Mouse (Mus musculus): Measurements from ENCODE around the gene Tmem50a. TPM values are rescaled to one million over a fixed set of nuclear protein-coding genes. Genes with fewer than 3 reads are reported as not detected.

Tmem50a gene
- polyA plus RNA-seq (2011; ENCODE audit: insufficient read length, low read depth, missing spikeins) = 156 and 191 TPM in 2 replicates

GRCm38 (mm10) chr4:134914864-134915209 is at the start of gene Tmem50a:
Gene Tmem50a, minus strand, starts transcription at chr4:134915024.
- no peak for TF ChIP-seq CTCF (IDR thresholded peaks at IDR 0.05; ENCODE audit: borderline replicate concordance, insufficient read depth, low read length)
- TF ChIP-seq POLR2A (IDR thresholded peaks at IDR 0.05; ENCODE audit: low read depth, low read length) = peak; percentile 83
- peak within 1 kb of the TSS; percentile 91 for H3K27ac ChIP-seq (ENCODE audit: insufficient read depth, low read length)
- H3K4me1 ChIP-seq (ENCODE audit: control insufficient read depth, insufficient read depth, low read length) = peaks cover 3% of the 10 kb centered on the region; the same call in 1 of the 2 replicates
- peak within 1 kb of the TSS; percentile 70 for H3K4me3 ChIP-seq (ENCODE audit: insufficient read depth, low read length)

DNA sequence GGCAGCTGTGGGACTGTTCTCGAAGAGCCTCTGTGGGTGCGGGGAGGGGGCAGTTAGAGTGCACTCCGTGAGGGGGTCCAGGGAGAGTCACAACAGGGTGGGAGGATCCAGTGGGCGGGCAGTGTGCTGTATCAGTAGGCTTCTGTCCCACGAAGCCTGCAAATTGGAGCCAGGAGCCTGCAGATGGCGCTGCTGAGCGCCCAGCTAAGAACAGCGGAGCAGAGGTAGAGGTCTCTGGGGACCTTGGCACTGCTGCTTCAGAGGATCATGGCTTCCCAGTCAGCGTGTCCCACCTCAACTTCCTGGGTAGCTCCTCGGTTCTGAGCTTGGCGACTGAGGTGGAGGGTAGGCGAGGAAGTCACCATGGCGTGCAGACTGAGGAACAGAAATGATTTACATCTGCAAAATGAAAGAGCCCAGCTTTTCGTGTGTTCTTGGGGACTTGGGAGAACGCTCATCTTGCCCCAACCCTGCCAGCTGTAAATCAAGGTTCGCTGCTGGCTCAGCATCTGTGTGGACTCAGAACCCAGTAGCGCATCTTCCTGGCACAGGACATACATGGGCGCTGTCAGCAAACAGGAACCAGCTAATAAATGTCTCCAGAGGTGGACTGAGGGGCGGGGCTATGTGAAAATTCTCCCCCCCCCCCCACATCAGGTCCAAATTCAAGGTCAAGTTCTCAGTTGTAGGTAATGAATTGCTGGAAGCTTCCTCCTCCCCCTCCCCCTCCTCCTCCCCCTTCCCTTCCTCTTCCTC is 48.4 kb upstream of the Tmem50a start:
- H3K27ac ChIP-seq (ENCODE audit: insufficient read depth, low read length) = no peak overlapping the region
- H3K4me3 ChIP-seq (ENCODE audit: insufficient read depth, low read length) = no peak overlapping the region
- TF ChIP-seq POLR2A (IDR thresholded peaks at IDR 0.05; ENCODE audit: low read depth, low read length) (no peak), CTCF (IDR thresholded peaks at IDR 0.05; ENCODE audit: borderline replicate concordance, insufficient read depth, low read length) (0 out of 2 replicates have a peak, but pooled peaks have one; percentile 40)
- no peaks in the 10 kb centered on the region for H3K4me1 ChIP-seq (ENCODE audit: control insufficient read depth, insufficient read depth, low read length)

DNA sequence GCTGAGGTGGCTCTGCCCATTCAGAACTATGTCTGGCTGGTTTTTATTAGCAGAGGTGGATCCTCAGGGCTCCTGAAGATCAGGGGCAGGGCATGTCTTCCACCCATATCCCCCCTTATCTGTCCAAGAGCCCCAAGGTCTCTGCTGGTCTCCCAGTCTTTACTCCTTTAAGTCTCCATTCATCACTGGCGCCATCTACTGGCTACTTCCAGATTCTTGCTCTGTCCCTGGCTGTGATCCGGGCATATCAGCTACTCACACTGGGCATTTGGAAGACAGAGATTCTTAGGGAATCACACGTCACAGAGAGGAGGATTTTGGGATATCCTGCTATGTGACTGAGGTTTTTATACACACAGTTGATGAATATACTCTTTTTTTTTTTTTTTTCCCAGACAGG is 41.5 kb upstream of the Tmem50a start:
- no peak overlapping the region for H3K27ac ChIP-seq (ENCODE audit: insufficient read depth, low read length)
- no peak overlapping the region for H3K4me3 ChIP-seq (ENCODE audit: insufficient read depth, low read length)
- no peaks in the 10 kb centered on the region for H3K4me1 ChIP-seq (ENCODE audit: control insufficient read depth, insufficient read depth, low read length)
- 0 out of 2 replicates have a peak, but pooled peaks have one; percentile 2 for TF ChIP-seq CTCF (IDR thresholded peaks at IDR 0.05; ENCODE audit: borderline replicate concordance, insufficient read depth, low read length)
- TF ChIP-seq POLR2A (IDR thresholded peaks at IDR 0.05; ENCODE audit: low read depth, low read length) = no peak

DNA sequence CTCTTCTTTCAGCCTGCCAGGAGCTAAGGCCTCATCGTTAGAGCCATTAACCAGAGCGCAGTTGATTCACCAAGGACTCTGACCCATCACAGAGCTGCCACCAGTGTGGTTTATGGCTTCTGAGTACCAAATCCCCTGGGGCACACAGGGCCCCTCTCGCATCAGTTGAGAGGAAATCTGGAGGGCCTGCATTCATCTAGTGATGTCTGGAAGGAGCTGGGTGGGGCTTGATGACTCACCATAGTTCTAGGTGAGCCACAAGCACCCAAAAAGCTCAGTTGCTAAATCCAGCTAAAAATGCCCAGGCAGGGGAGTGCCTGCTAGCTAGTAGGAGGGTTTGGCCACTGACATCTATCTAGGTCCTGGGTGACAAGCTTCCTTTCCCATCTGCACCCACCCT is 41.0 kb upstream of the Tmem50a start:
- TF ChIP-seq POLR2A (IDR thresholded peaks at IDR 0.05; ENCODE audit: low read depth, low read length) (no peak), CTCF (IDR thresholded peaks at IDR 0.05; ENCODE audit: borderline replicate concordance, insufficient read depth, low read length) (no peak)

DNA sequence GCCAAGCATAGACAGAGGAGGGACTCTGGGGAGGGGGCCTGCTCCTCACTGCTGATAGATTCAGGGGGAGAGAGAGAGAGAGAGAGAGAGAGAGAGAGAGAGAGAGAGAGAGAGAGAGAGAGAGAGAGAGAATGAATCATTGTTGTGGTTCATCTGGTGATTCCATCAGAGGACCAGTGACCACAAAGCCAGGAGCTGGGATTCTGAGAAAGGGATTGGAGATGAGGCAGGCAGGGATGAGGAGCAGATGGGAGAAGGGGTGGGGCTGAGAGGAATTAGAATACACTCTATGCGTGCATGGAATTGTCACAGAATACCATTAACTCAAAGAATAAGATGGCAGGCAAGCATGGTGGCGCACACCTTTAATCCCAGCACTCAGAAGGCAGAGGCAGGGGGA is 40.4 kb upstream of the Tmem50a start:
- Histone ChIP-seq H3K27ac (ENCODE audit: insufficient read depth, low read length) (no peak overlapping the region), H3K4me1 (ENCODE audit: control insufficient read depth, insufficient read depth, low read length) (no peaks in the 10 kb centered on the region)
- TF ChIP-seq CTCF (IDR thresholded peaks at IDR 0.05; ENCODE audit: borderline replicate concordance, insufficient read depth, low read length) (no peak), POLR2A (IDR thresholded peaks at IDR 0.05; ENCODE audit: low read depth, low read length) (no peak)

More for the DNA sequence above, 41.0 kb upstream of the Tmem50a start:
- Histone ChIP-seq H3K27ac (ENCODE audit: insufficient read depth, low read length) (no peak overlapping the region), H3K4me1 (ENCODE audit: control insufficient read depth, insufficient read depth, low read length) (no peaks in the 10 kb centered on the region), H3K4me3 (ENCODE audit: insufficient read depth, low read length) (no peak overlapping the region)

DNA sequence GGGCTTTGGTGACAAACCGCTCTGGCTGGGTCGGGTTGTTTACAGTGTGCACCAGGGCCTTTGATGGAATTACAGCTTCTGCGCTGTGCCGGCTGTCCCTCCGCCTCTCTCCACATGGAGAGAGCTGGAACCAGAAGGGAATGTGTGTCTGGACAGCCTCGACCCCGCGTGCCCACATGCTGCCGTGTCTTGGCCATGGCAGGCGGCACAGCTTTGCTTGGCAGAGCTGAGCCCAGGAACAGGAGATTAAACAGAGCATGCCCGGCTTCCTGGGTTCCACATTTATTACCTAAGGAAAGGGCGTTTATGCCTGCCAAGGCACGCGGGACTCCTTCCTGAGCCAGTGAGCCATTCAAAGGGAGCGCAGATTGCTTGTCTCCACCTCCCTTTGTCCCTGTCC is 39.6 kb upstream of the Tmem50a start:
- Histone ChIP-seq H3K4me3 (ENCODE audit: insufficient read depth, low read length) (no peak overlapping the region), H3K27ac (ENCODE audit: insufficient read depth, low read length) (no peak overlapping the region), H3K4me1 (ENCODE audit: control insufficient read depth, insufficient read depth, low read length) (no peaks in the 10 kb centered on the region)
- TF ChIP-seq POLR2A (IDR thresholded peaks at IDR 0.05; ENCODE audit: low read depth, low read length) (no peak), CTCF (IDR thresholded peaks at IDR 0.05; ENCODE audit: borderline replicate concordance, insufficient read depth, low read length) (no peak)

More for the DNA sequence above, 40.4 kb upstream of the Tmem50a start:
- no peak overlapping the region for H3K4me3 ChIP-seq (ENCODE audit: insufficient read depth, low read length)

GRCm38 (mm10) chr4:134950518-134951091 is 35.8 kb upstream of the Tmem50a start:
- TF ChIP-seq CTCF (IDR thresholded peaks at IDR 0.05; ENCODE audit: borderline replicate concordance, insufficient read depth, low read length) = no peak
- no peaks in the 10 kb centered on the region for H3K4me1 ChIP-seq (ENCODE audit: control insufficient read depth, insufficient read depth, low read length)
- no peak overlapping the region for H3K4me3 ChIP-seq (ENCODE audit: insufficient read depth, low read length)
- no peak overlapping the region for H3K27ac ChIP-seq (ENCODE audit: insufficient read depth, low read length)

DNA sequence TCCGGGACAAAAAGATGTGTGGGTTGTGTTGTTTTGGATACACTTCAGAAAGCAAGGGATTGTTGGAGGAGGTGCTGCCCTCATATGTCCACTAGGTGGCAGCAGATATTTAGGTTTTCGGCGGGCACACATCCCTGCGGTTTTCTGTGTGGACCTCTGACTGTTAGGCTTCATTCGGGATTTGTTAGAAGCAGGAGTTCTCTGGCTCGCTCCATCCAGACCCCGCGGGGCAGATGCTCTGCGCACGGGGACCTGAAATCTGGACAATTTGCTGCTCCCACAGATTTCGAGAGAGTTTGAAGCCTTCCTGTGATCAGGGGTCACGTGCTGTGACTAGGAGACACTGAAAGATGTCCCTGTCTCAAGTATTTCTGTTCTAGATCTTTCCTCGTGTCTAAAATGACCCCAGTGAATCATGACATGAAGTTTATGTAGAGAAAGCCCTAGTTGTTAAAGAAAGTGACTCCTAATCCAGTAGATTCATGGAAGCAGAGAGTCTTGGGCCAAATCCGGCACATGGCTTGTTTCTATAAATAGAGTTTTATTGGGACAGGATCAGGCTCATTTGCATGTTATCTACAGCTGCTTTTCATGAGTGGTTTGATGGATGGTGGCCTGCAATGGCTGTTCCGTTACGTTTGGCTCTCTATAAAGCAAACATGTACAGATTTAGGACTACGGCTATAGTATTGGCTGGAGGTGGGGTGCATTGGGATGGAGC is 31.4 kb upstream of the Tmem50a start:
- Histone ChIP-seq H3K4me3 (ENCODE audit: insufficient read depth, low read length) (no peak overlapping the region), H3K4me1 (ENCODE audit: control insufficient read depth, insufficient read depth, low read length) (no peaks in the 10 kb centered on the region), H3K27ac (ENCODE audit: insufficient read depth, low read length) (no peak overlapping the region)
- TF ChIP-seq CTCF (IDR thresholded peaks at IDR 0.05; ENCODE audit: borderline replicate concordance, insufficient read depth, low read length) (peak; percentile 66; the same call in 1 of the 2 replicates), POLR2A (IDR thresholded peaks at IDR 0.05; ENCODE audit: low read depth, low read length) (no peak)

DNA sequence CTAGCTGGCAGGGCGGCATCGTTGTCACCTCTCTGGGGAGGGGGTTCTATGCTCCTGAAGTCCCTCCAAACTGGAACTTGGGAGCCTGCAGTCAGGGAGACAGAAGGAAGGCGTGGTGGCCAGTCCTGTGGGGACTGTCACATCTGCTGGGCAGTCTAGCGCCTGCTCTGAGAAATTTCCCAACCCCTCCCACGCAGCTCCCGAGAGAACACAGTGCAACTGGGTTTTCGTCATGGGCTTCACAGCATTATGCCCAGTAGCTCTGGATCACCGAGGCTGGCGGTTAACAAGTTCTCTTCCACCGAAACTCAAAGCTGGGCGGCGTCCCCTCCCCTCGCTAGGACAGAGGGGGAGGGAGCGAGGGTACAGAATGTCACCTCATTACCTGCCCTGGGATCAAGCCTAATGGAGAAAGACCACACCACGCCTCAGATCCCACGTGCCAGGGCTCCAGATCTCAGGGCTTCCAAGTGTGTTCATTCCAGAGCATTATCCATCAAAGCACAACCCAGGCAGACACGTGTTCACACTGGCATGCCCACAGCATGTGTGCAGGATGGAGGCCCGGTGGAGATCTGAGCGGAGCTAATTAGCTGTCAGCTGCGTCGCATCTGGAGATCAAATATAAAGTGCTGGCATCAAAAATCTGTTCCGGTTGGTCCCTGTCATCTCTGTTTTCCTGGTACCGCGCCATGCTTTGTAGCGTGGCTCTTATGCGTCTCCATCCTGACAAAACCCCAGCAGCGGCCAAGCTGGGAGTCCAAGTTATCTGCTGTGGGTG is 29.1 kb upstream of the Tmem50a start:
- no peaks in the 10 kb centered on the region for H3K4me1 ChIP-seq (ENCODE audit: control insufficient read depth, insufficient read depth, low read length)

More for the DNA sequence above, 29.1 kb upstream of the Tmem50a start:
- H3K27ac ChIP-seq (ENCODE audit: insufficient read depth, low read length) = no peak overlapping the region
- H3K4me3 ChIP-seq (ENCODE audit: insufficient read depth, low read length) = no peak overlapping the region
- TF ChIP-seq POLR2A (IDR thresholded peaks at IDR 0.05; ENCODE audit: low read depth, low read length) (no peak), CTCF (IDR thresholded peaks at IDR 0.05; ENCODE audit: borderline replicate concordance, insufficient read depth, low read length) (no peak)
